Mouse (Mus musculus) hindbrain, postnatal 0 days (tissue): ENCODE data around the gene Shank2. TPM values are rescaled to one million over a fixed set of nuclear protein-coding genes. Genes with fewer than 3 reads are reported as not detected.

ENCODE experiments used
- ATAC-seq: fragments of 200-750 bp; cut with Nextera tagmentation; 2 replicates; pipeline ENCODE4 v1.8.0; 2017; ENCODE audit warnings: mild to moderate bottlenecking, moderate TSS enrichment, moderate library complexity
- DNase-seq: peaks from one replicate; pipeline ENCODE4 v3.0.0-alpha.2; 2015; ENCODE audit warnings: low spot score
- H3K27ac ChIP-seq: fragments of 300-500 bp; sonication (generic); 2 replicates; pipeline ENCODE4 v1.5.1; 2014; ENCODE audit warnings: mild to moderate bottlenecking
- H3K27me3 ChIP-seq: fragments of 300-500 bp; sonication (generic); 2 replicates; pipeline ENCODE4 v1.6.1; 2014; ENCODE audit warnings: low read length, mixed read lengths; ENCODE audit not compliant: insufficient read depth
- H3K36me3 ChIP-seq: fragments of 300-500 bp; sonication (generic); 2 replicates; pipeline ENCODE4 v1.6.1; 2014; ENCODE audit warnings: low read length, mixed read lengths; ENCODE audit not compliant: insufficient read depth
- H3K4me1 ChIP-seq: fragments of 300-500 bp; sonication (generic); 2 replicates; pipeline ENCODE4 v1.6.1; 2014; ENCODE audit warnings: antibody characterized with exemption, low read length, mixed read lengths; ENCODE audit not compliant: insufficient read depth
- H3K4me2 ChIP-seq: fragments of 300-500 bp; sonication (generic); 2 replicates; pipeline ENCODE4 v1.6.1; 2014; ENCODE audit warnings: low read depth, mild to moderate bottlenecking, low read length, moderate library complexity, mixed read lengths
- H3K4me3 ChIP-seq: fragments of 300-500 bp; sonication (generic); 2 replicates; pipeline ENCODE4 v1.5.1; 2014; ENCODE audit warnings: low read length
- H3K9ac ChIP-seq: fragments of 300-500 bp; sonication (generic); replicated peaks from 2 replicates; pipeline ENCODE4 v1.6.1; 2014; ENCODE audit warnings: mild to moderate bottlenecking, low read length, moderate library complexity, mixed read lengths
- H3K9me3 ChIP-seq: fragments of 300-500 bp; sonication (generic); 2 replicates; pipeline ENCODE4 v1.6.1; 2016; ENCODE audit warnings: low read length, mixed read lengths
- CTCF ChIP-seq: IDR thresholded peaks from 2 replicates; pipeline ENCODE4 v1.5.1; 2016; ENCODE audit warnings: antibody characterized with exemption, control low read depth, low read depth
- WGBS: fragments of 180-500 bp; shearing (Covaris S2); extraction: QIAGEN DNeasy Blood & Tissue Kit; methylation state at CpG from one replicate; pipeline ENCODE4 v1.1.7; 2014; 5-methylcytosine and 5-hydroxymethylcytosine counted together
- polyA plus RNA-seq: library from polyadenylated mRNA; unstranded; fragments of >200 nt; fragmentation: Nextera tagmentation; extraction: Ambion mirVana; gene quantifications from 2 replicates; pipeline ENCODE4 v1.2.1, GENCODE M21; 2015
- total RNA-seq: library from RNA; depleted of rRNA; stranded (reverse); fragments of >200 nt; gene quantifications from 2 replicates; pipeline ENCODE4 v1.2.3, GENCODE M21; 2014

Gene Shank2
- total and polyA plus RNA-seq, 2 experiments from 2014 or later, result 8.4 to 28.0 TPM

GRCm38 (mm10) chr7:144294239-144295200 is 292.8 kb downstream of the Shank2 start:
- no peak overlapping the region for H3K4me2 ChIP-seq
- H3K9me3 ChIP-seq, result no peaks in the 10 kb centered on the region
- DNase-seq (peak; percentile 75), ATAC-seq (peak; percentile 78)
- peaks cover 18% of the 10 kb centered on the region for H3K4me1 ChIP-seq
- no peak for TF ChIP-seq CTCF
- H3K4me3 ChIP-seq, result no peak overlapping the region
- H3K9ac ChIP-seq, result no peak overlapping the region; the same call in 1 of the 2 replicates
- 33% methylated on average over 13 of the region's 13 CpGs for WGBS
- peak overlapping the region; percentile 63 for H3K27ac ChIP-seq
- H3K36me3 ChIP-seq, result no peaks in the 10 kb centered on the region
- no peaks in the 10 kb centered on the region for H3K27me3 ChIP-seq

- peaks cover 3% of the 10 kb centered on the region; the same call in 1 of the 2 replicates for H3K4me1 ChIP-seq
- no peak for TF ChIP-seq CTCF
- H3K27ac ChIP-seq, result no peak overlapping the region
- ATAC-seq, result no peak
- H3K36me3 ChIP-seq, result no peaks in the 10 kb centered on the region
- H3K9ac ChIP-seq, result no peak overlapping the region
- no peak overlapping the region for H3K4me2 ChIP-seq
- no peak for DNase-seq
- H3K27me3 ChIP-seq, result no peaks in the 10 kb centered on the region
- 85% methylated on average over 2 of the region's 2 CpGs for WGBS
- no peaks in the 10 kb centered on the region for H3K9me3 ChIP-seq
- H3K4me3 ChIP-seq, result no peak overlapping the region
Measured at GRCm38 (mm10) chr7:144299351-144299750, 297.6 kb downstream of the Shank2 start.

- no peak for DNase-seq
- ATAC-seq, result 0 out of 2 replicates have a peak, but pooled peaks have one; percentile 28
- no peak for TF ChIP-seq CTCF
Measured at GRCm38 (mm10) chr7:144301646-144302045, 299.9 kb downstream of the Shank2 start.

GRCm38 (mm10) chr7:144302498-144302897 is 300.8 kb downstream of the Shank2 start:
- no peak for TF ChIP-seq CTCF

More at GRCm38 (mm10) chr7:144301646-144302045, 299.9 kb downstream of the Shank2 start:
- 76% methylated on average over 4 of the region's 4 CpGs for WGBS
- Histone ChIP-seq H3K4me3 (no peak overlapping the region), H3K27ac (no peak overlapping the region), H3K36me3 (no peaks in the 10 kb centered on the region), H3K9ac (no peak overlapping the region), H3K4me2 (no peak overlapping the region), H3K9me3 (no peaks in the 10 kb centered on the region), H3K4me1 (no peaks in the 10 kb centered on the region), H3K27me3 (no peaks in the 10 kb centered on the region)

GRCm38 (mm10) chr7:144307853-144308409 is 306.2 kb downstream of the Shank2 start:
- DNase-seq, result peak; percentile 40
- Histone ChIP-seq H3K9ac (no peak overlapping the region), H3K4me3 (no peak overlapping the region), H3K4me1 (0 out of 2 replicates have a peak, but pooled peaks cover 7% of the 10 kb centered on the region), H3K9me3 (no peaks in the 10 kb centered on the region), H3K36me3 (no peaks in the 10 kb centered on the region), H3K27me3 (no peaks in the 10 kb centered on the region), H3K4me2 (no peak overlapping the region), H3K27ac (no peak overlapping the region)
- no peak for TF ChIP-seq CTCF
- ATAC-seq, result peak; percentile 34; the same call in 1 of the 2 replicates
- WGBS, result 49% methylated on average over 10 of the region's 10 CpGs

More at GRCm38 (mm10) chr7:144302498-144302897, 300.8 kb downstream of the Shank2 start:
- 45% methylated on average over 5 of the region's 5 CpGs for WGBS
- Histone ChIP-seq H3K4me2 (no peak overlapping the region), H3K9ac (no peak overlapping the region), H3K4me1 (no peaks in the 10 kb centered on the region), H3K27me3 (no peaks in the 10 kb centered on the region), H3K4me3 (no peak overlapping the region), H3K9me3 (no peaks in the 10 kb centered on the region), H3K27ac (no peak overlapping the region), H3K36me3 (no peaks in the 10 kb centered on the region)
- no peak for DNase-seq
- ATAC-seq, result no peak

- no peaks in the 10 kb centered on the region for H3K27me3 ChIP-seq
- H3K4me2 ChIP-seq, result no peak overlapping the region
- H3K27ac ChIP-seq, result no peak overlapping the region; the same call in 1 of the 2 replicates
- no peaks in the 10 kb centered on the region for H3K36me3 ChIP-seq
- TF ChIP-seq CTCF, result no peak
- WGBS, result 78% methylated on average over 11 of the region's 11 CpGs
- ATAC-seq (no peak), DNase-seq (no peak)
- H3K9ac ChIP-seq, result no peak overlapping the region
- no peak overlapping the region for H3K4me3 ChIP-seq
- peaks cover 13% of the 10 kb centered on the region for H3K4me1 ChIP-seq
- H3K9me3 ChIP-seq, result no peaks in the 10 kb centered on the region
Measured at GRCm38 (mm10) chr7:144314438-144315105, 312.8 kb downstream of the Shank2 start.
